Mouse (Mus musculus): ENCODE data around the gene Pcnt. TPM values are rescaled to one million over a fixed set of nuclear protein-coding genes. Genes with fewer than 3 reads are reported as not detected.

The Pcnt gene
- 10 to 100 TPM; 57.6 to 59.3 TPM for total RNA-seq (2021)
- long read RNA-seq, experiment 1, transcript Pcnt-204 (1 exons, 2,244 nt), result major isoform, 5 of 36 reads
- long read RNA-seq, experiment 1, partial matches to known transcripts, result 15 of 36 reads
- long read RNA-seq, experiment 1, other reads (novel, unspliced or antisense), result 16 of 36 reads
- long read RNA-seq, experiment 2, partial matches to known transcripts, result 22 of 36 reads
- long read RNA-seq, experiment 2, other reads (novel, unspliced or antisense), result 13 of 36 reads

DNA sequence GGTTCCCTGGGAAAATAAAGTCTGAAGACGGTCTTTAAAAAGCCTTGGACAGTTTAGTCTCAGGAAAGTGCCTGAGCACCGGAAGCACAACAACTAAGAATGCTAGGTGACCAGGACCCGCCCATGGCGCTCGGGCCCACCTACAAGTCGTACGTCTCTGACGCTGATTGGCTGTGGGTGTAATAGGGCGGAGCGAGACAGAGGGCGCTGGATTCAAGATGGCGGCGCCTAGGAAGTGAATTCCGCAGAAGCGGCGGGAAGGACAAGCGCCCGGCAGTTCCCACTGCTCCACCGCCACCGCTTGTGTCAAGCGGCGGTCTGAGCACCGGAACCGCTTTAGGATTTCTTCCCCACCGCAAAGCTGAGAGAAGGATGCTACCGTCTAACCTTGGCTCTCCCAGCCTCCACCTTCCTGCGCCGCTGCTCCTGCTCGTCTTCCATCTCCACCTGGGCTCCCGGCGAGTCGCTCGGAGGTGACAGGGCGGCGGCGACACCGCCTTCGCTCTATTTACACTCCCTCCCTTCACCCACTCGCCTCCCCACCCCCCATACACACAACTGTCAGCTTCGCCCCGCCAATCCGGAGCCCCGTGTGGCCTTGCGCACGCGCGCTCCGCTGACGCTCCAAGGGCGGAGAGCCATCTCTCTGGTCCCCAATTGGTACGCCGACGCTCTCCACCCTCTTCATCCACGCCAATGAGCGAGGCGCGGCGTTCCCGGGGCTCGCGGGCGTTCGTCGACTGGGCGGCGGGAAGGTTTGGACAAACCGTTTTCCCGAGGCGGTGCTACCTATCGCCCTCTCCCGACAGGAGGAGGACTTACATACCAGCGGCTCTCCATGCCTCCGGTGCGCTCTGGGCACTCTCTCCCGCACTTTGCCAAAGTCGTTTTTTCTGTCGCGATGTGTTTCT lies at the start of gene Pcnt:
TSS of gene Pcnt (minus strand) at position 609 of the 911 bp plus-strand sequence.
- DNase-seq (ENCODE audit: low spot score in 2 of 2), result peak; percentile 95 to 98

DNA sequence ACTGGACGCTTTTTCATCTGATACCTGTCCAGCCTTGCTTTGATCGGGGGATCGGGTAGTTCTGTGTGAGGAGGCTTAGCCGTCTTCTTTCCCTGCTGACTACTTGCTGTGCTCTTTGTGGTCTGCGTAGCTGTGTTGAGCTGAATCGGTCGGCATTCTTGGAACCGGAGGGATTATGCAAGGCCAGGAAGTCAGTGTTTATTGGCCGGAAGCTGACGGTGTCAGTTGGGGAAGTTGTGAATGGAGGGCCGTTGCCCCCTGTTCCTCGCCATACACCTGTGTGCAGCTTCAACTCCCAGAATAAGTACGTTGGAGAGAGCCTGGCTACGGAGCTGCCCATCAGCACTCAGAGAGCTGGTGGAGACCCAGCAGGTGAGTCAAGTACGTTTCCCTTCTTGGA lies 46.6 kb upstream of the Pcnt start:
- no peak for DNase-seq (ENCODE audit: low spot score in 2 of 2)

DNA sequence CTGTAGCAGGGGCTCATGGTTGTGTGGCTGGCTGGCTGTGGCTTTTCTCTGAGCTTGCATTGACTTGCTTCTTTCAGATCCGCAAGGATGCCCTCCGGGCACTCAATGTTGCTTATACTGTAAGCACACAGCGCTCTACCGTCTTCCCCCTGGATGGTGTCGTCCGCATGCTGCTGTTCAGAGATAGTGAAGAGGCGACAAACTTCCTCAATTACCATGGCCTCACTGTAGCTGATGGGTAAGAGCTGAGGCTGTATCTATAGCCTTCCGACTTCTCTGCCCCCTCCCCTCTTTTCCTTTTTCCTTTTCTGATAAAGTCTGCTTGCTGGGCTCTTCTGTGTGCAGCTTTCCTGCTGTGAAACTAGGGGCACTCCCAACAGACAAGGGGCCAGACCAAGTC lies 45.7 kb upstream of the Pcnt start:
- no peak for DNase-seq (ENCODE audit: low spot score in 2 of 2)

DNA sequence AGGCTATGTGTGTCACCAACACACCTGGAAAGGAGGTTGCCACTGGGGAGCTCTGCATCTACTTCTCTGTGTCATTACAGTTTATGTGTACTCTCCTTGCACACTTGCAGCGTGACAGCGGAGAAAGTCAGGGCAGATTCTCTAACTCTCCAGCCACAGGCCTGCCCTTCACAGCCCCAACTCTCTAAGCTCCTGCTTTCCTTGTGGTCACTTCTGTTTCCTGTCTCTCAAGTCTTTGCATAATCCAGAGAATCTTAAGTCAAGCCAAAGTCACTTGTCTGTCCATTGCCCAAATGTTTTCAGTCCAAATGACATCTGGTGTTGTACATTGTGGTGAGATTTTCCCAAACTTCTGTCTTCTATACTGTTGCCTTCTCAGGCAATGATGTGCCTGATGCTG lies 43.7 kb upstream of the Pcnt start:
- no peak for DNase-seq (ENCODE audit: low spot score in 2 of 2)

DNA sequence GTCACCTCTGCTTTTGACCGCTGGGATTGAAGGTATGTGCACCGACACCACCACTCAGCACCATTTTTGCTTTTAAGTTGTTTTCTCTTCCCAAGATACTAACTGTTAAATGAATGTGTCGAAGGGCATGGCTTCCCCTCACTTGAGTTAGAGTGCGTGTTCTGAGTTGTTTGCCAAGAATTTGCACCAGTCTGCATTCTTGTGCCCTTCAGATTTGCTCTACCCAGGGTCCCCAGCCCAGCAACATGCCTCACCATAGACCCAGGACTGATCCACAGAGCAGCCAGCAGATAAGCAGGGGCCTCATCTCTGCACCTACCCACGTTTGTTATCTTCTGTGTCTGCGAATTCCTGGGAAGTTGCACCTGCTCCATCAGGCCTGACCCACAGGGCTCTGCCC lies 38.9 kb upstream of the Pcnt start:
- no peak for DNase-seq (ENCODE audit: low spot score in 2 of 2)

DNA sequence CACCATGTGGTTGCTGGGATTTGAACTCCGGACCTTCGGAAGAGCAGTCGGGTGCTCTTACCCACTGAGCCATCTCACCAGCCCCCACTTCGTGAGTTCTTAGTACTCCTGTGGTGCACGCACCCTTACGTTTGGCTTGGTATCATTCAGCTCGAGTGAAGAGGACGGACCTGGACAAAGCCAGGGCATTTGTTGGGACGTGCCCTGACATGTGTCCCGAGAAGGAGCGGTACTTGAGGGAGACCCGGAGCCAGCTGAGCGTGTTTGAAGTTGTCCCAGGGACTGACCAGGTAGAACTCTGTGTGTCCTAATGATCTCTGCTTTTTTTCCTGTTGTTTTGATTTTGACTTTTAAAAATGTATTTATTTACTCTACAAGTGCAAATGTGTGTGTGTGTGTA lies 38.3 kb upstream of the Pcnt start:
- DNase-seq (ENCODE audit: low spot score in 2 of 2), result no peak

DNA sequence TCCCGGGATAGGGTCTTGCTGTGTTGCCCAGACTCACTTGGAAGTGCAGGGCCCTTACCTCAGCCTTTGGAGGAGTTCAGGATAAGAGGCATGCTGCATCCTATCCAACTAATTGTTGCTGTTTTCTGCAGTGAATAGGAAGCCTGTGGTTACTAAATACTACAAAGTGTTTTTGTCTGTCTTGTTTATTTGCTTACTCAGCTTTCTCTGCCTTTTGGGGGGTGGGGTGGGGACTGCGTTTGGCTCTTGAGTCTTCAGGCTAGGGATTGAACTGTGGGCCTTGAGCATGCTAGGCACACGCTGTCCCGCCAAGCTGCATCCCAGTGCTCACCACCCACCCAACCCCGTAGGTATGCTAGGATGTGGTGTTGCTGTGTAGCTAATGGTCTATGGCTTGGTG lies 31.2 kb upstream of the Pcnt start:
- no peak for DNase-seq (ENCODE audit: low spot score in 2 of 2)

DNA sequence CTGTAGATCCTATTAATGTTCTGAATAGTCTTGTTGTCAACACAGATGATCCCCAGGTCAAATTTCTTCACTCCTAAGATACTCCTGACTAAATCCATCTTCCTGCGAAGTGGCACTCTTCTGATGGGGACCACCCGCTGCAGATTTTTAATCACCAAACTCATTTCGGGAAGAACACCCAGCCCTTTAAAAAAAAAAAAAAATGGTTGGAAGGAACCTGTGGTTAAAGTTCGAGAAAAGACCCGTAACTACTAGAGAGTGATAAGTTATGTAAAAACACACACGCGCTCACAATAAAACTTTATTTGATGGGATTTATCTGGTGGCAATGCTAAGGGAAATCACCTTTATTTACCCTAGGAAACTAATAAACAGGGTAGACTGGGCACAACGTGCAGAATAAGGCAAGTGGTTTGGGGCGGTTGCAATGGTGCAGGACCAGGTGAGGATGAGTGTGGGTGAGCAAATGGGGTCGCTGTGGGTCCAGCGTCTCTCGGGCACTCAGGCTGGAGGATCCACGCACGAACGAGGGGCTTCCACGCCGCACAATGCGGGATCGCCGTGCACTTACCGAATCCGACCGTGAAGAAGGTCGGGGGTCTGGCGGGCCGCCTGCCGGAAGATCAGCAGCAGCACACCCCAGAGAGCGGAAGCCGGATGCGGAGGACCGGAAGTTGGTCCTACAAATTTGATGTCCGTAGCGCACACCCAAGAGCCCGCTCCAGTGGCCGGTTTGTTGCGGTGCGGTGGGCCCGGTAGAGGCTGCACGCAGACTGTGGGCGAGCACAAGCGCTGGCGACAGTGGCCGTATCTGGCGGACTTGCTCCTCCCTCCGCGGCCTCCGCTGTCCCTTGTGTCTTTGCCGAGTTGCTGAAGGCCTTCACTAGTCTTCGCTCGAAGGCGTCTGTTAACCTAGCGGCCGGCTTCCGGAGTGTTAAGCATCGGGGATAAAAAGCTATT lies 25.9 kb upstream of the Pcnt start, which contains the start of the genes Mcm3ap and Ybey:
TSS of gene Mcm3ap (plus strand) at position 725 of the 960 bp plus-strand sequence.
TSS of gene Ybey (minus strand) at position 912 of the 960 bp plus-strand sequence.
- peak; percentile 71 to 89 for DNase-seq (ENCODE audit: low spot score in 2 of 2)

DNA sequence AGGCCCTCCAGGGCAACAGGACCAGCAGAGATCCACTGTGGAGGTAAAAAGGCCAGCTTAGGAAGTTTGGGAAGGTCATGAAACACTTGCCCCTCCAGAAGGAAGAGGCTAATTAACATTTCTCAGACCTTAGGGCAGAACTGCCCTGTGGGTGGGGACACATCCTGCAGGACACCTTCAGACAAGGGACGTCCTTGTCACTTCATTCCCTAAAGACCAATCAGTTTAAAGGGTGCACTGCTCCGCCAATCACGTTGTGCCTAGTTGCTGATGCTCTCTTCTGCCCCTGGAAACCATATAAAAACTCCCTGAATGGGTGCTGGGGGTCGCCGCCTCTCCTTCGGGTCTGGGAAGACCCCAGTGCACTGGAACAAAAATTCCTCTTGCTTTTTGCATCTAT lies 20.1 kb upstream of the Pcnt start:
- DNase-seq (ENCODE audit: low spot score in 2 of 2), result no peak

DNA sequence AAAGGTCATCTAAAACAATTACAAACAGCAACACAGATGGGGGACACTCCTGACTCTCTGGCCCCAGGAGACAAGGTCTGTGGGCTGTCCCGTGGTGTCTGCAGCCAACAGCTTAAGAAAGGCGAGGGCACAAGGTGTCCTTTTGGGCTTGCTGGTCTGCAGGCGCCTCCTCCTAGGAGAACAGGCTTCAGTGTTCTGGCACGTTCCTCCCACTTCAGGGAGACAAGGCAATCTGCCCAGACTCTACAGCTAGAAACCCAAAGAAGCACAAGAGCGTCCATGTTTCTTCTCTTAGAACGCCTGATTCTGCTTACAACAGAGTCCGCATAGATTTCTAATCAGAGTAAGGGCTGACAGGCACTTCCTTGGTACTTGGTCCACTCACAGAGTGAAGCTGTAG lies 19.7 kb upstream of the Pcnt start:
- DNase-seq (ENCODE audit: low spot score in 2 of 2), result no peak

DNA sequence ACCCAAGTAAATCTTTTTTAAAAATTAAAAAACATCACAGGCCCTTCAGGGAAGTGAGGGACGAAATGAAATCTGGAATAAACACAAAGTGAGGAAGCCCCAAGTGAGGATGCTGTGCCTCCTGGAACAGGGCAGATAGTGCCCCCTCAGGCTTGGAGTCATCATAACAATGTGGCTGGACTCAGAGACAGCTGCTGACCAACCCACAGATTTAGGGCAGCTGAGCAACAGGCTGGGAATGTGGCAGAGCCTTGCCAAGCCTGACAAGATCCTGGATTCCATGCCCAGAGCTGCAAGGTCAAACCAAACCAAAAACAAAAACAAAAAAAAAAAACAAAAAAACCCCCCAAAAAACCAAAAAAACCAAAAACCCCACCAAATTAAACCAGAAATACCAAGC lies 18.7 kb upstream of the Pcnt start:
- no peak for DNase-seq (ENCODE audit: low spot score in 2 of 2)

DNA sequence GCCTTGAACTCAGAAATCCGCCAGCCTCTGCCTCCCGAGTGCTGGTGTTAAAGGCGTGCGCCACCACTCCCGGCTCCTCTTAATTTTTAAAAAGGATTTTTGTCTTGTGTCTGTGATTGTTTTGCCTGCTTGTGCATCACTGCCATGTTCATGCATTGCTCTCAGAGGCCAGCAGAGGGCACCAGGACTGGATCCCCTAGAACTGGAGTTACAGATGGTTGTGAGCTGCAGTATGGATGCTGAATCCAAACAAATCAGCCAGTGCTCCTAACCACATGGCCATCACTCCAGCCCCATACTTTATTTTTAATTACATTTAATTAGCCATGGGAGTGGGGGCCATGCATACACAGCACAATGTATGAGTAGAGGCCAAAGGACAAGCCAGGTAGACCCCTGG lies 12.7 kb upstream of the Pcnt start:
- peak in 1 of 2 experiments; percentile 37 for DNase-seq (ENCODE audit: low spot score in 2 of 2)

DNA sequence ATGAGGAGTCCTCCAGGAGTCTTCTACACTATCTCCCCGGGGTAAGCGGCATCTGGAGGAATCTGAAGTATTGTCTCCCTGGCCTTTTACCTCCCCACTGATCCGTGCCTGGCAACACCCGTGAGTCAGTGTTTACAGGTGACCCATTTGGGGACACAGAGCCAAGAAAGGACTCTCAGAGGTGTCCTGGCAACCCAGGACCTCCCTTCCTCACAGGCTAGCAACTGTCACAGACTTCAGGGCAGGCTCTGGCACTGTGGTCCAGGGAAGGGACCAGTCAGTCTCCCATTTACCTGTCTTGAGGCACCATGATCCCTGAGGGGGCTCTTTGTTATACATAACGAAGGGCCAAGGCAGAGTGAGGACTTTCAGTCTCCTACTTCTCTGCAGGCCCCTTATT lies 6.3 kb upstream of the Pcnt start, which contains the start of gene 2610028H24Rik:
TSS of gene 2610028H24Rik (plus strand) at position 231 of the 400 bp plus-strand sequence.
- no peak for DNase-seq (ENCODE audit: low spot score in 2 of 2)

DNA sequence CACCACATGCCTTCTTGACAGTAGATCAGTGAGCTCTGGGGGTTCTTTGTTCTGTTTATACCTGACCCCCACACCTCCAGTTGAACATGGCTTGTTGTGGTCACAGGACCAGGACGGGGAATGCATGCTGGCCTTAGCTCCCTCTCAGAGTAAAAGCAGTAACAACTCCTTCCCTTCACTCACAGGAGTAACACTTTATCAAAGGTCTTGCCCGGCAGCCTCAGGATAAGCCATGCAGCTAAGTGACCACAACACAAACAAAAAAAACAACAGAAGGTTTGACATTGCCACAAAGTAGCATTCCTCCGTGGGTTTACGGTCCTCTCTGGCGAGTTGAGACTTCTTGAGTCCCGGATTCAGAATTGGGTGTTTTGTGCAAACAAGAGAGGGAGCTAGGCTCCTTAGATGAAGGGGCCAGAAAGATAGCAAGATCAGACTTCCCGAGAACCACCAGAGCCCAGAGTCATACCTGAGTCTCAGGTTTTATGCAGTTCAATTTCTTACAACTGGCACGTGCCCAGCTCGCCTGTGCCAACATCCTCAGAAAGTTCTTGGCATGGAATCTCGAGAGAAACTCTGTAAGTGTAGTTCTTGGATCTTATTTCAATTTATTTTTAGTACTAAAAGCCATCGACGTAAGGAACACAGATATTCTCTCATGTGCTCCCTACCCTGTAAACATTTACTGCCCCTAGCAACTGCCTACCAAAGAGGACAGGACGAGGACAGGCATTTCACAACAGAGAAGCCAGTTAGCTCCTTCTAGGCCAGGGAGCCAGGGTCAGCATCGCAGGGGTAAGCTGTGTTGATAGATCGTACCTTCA lies 5.0 kb upstream of the Pcnt start:
- DNase-seq (ENCODE audit: low spot score in 2 of 2), result no peak

DNA sequence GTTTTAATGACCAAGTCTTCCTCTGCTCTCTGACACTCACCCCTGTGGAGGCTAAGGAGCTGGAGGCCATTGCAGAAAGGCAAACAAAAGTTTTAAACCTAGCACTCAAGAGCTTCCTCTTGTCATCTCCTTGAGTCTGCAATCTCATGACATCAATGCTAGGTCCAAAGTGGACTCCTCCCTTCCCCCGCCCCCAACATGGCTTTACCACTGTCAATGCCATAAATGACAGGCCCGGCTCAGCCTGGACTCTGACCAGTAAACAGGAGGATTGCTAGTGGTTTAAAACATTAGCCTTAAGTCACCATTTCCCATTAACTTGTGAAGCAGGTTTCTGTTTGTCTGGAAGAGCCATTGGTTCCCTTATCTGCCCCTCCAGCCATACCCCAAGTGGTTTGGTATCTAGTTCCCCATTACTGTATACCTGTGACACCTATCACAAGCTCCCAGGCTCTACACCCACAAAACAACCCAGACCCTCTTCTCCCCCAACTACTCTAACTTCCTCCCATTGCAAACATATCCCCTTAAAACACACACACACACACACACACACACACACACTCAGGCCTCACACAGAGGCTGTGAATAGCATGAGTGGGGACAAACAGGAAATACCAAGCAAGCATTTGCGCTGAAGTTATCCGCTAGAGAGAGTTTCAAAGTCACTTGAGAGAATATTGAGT lies 3.6 kb upstream of the Pcnt start:
- DNase-seq (ENCODE audit: low spot score in 2 of 2), result no peak

DNA sequence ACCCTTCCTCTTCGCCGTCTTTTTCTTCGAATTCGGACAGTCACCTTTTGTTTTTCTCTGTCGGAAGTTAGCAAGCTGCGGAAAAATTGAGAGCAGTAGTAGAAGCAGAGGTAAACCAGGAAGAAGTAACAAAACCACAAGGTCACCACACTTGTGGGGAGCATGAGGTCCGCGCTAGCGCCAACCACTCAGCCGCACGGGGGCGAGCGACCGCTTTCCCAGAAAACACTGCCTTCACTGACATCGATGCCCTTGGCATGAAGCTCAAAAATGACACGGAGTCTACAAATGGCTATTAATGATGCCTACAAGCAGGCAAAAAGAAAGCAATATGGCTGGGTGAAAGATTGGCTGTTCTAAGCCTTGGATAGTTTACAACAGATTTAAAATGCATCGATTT lies 2.3 kb downstream of the Pcnt start, which contains the start of gene AC141477.1:
TSS of gene AC141477.1 (minus strand) at position 164 of the 400 bp plus-strand sequence.
- no peak for DNase-seq (ENCODE audit: low spot score in 2 of 2)

DNA sequence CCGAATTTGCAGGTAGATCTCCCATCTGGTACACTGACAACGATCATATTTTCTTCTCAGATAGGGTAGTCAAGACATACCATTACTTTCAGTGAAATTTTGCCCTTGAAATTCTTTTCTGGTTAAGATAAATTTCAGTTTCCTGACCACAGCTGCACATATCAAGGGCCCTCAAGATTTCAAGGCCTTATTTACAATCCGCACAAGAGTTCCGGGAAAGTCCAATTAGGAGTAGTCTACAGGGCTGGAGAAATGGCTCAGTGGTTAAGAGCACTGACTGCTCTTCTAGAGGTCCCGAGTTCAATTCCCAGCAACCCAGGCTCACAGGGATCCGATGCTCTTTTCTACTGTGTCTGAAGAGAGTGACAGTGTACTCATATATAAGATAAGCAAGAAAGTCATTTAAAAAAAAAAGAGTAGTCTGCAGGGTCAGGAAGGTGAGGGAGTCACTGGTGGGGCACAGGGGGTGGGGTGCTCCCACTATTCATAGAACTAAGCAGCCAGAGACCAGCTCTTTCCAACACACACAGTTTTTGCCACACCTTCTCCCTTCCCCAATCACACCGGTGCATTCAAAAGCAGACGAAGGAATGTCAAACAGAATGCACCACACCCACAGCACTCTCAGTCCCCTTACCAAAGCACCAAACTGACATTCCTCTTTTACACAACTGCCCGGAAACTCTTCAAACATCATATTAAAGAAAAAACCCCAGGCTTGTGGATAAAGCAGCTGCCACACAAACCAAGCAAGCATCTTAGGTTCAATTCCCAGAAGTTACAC lies 3.3 kb downstream of the Pcnt start:
- DNase-seq (ENCODE audit: low spot score in 2 of 2), result no peak

DNA sequence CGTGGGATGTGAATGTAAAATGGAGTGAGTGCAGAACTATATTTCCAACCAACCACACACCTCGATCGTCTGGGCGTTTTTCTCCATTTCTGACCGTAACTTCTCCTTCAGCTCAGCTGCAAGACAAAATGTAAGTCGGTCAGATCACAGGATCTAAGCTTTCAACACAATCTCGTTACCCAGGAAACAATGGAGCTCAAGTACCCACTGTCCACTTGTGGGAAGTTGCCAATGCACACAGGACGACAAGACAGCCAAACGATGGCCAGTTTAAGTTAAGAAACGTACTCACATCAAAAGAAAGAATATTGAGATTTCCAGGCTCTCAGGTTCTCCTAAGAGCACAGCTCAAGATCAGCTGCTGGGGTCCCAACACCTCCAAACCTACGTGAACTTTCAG lies 8.7 kb downstream of the Pcnt start:
- DNase-seq (ENCODE audit: low spot score in 2 of 2), result no peak

DNA sequence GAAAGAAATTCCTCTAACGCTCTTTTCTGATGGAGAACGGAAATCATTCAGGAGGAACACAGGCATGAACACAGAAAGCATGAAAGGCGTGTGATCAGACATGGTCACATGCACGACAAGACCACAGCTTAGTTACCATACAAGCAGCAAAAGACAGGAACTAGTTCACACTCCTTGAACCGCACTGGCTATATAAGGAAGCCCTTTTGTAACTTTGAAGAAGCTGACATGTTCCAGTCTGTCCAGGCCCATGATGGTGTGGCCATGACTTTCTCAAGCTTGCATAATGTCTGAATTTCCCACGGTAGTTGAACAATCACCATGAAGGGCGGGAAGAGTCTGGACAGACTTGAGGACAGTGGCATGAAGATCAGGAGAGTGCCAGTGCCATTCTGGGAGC lies 16.9 kb downstream of the Pcnt start:
- DNase-seq (ENCODE audit: low spot score in 2 of 2), result no peak

Data from gastrocnemius, postnatal 4 days (tissue).